Mouse (Mus musculus) kidney, adult 8-10 months (tissue): ENCODE measurements around the gene Psmd12.

Experiments used
- DNase-seq, 2 experiments: peaks; one replicate each; pipeline ENCODE4 v3.0.0; 2022

Gene Psmd12

GRCm38 (mm10) chr11:107479053-107479861 lies at the start of gene Psmd12:
Psmd12 (plus strand) TSS chr11:107479484.
- DNase-seq = peak; percentile 90 to 94

GRCm38 (mm10) chr11:107431197-107431965 lies 47.9 kb upstream of the Psmd12 start:
- peak; percentile 54 to 58 for DNase-seq

GRCm38 (mm10) chr11:107435776-107436449 lies 43.4 kb upstream of the Psmd12 start:
- no peak for DNase-seq

- DNase-seq = no peak
Observed at GRCm38 (mm10) chr11:107437723-107438122, 41.6 kb upstream of the Psmd12 start.

GRCm38 (mm10) chr11:107438140-107438539 lies 41.1 kb upstream of the Psmd12 start:
- no peak for DNase-seq

- DNase-seq = no peak
Observed at GRCm38 (mm10) chr11:107441050-107441449, 38.2 kb upstream of the Psmd12 start.

GRCm38 (mm10) chr11:107443121-107444095 lies 35.9 kb upstream of the Psmd12 start:
- no peak for DNase-seq

GRCm38 (mm10) chr11:107445683-107446082 lies 33.6 kb upstream of the Psmd12 start:
- no peak for DNase-seq

- DNase-seq = no peak
Observed at GRCm38 (mm10) chr11:107446650-107447049, 32.6 kb upstream of the Psmd12 start.

- no peak for DNase-seq
Observed at GRCm38 (mm10) chr11:107447349-107447748, 31.9 kb upstream of the Psmd12 start.

- no peak for DNase-seq
Observed at GRCm38 (mm10) chr11:107447915-107448314, 31.4 kb upstream of the Psmd12 start.

GRCm38 (mm10) chr11:107449169-107449910 lies 29.9 kb upstream of the Psmd12 start:
- DNase-seq = no peak

- DNase-seq = no peak
Observed at GRCm38 (mm10) chr11:107450097-107450496, 29.2 kb upstream of the Psmd12 start.

GRCm38 (mm10) chr11:107451106-107451505 lies 28.2 kb upstream of the Psmd12 start:
- peak; percentile 80 to 85 for DNase-seq

GRCm38 (mm10) chr11:107452053-107452452 lies 27.2 kb upstream of the Psmd12 start:
- no peak for DNase-seq

- DNase-seq = no peak
Observed at GRCm38 (mm10) chr11:107454546-107455462, 24.5 kb upstream of the Psmd12 start.

- DNase-seq = no peak
Observed at GRCm38 (mm10) chr11:107457282-107457681, 22.0 kb upstream of the Psmd12 start.

- DNase-seq = no peak
Observed at GRCm38 (mm10) chr11:107458286-107458685, 21.0 kb upstream of the Psmd12 start.

GRCm38 (mm10) chr11:107458986-107459385 lies 20.3 kb upstream of the Psmd12 start:
- DNase-seq = no peak

- no peak for DNase-seq
Observed at GRCm38 (mm10) chr11:107459828-107460227, 19.5 kb upstream of the Psmd12 start.
